Mouse (Mus musculus): ENCODE results near the gene Nebl.

DNA sequence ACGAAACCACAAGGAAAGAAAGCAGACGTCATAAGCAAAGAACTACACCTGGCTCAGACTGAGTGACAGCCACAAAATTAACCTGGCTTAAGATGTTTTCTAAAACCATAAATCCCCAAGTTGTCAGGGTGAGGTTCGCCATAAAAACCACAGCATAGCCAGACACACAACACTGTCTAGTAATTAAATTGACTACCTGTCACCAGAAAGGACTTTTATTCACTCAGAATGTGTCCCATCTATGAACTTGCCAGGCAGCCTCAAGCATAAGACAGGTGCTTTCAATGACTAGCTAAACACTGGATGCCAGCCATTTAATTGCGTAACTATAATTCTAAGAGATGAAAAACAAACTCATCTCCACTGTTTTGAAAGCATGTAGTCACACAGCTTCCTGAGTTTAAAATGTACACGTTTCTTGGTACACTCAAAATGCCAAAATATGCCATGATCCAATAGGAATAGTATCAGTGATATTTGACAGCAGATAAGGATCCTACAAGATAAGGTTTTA is 38.0 kb upstream of the Nebl start:
- TF ChIP-seq E2F4 (IDR thresholded peaks at IDR 0.05; ENCODE audit: insufficient read depth) (no peak), MYOG (IDR thresholded peaks at IDR 0.05; ENCODE audit: control insufficient read depth in 1 of 3, insufficient read depth in 1 of 3, insufficient read length in 2 of 3, low read depth in 2 of 3) (no peak), POLR2A (IDR thresholded peaks at IDR 0.05; ENCODE audit: insufficient read length, low read depth) (no peak), POLR2AphosphoS2 (IDR thresholded peaks at IDR 0.05; ENCODE audit: insufficient read length, low read depth) (no peak), REST (IDR thresholded peaks at IDR 0.05; ENCODE audit: insufficient read depth, insufficient read length) (no peak)

Measured in myocyte (in vitro differentiated cells).